Mouse (Mus musculus) kidney, embryonic 15.5 days (tissue): ENCODE measurements around the gene Heatr5a. TPM values are rescaled to one million over a fixed set of nuclear protein-coding genes. Genes with fewer than 3 reads are reported as not detected.

Experiments
- ATAC-seq: fragments of 200-750 bp; cut with Nextera tagmentation; replicated peaks from 2 replicates; pipeline ENCODE4 v1.8.0; 2017; ENCODE audit warnings: moderate TSS enrichment; ENCODE audit not compliant: low FRiP score
- H3K27ac ChIP-seq: fragments of 300-500 bp; sonication (generic); 2 replicates; pipeline ENCODE4 v1.5.1; 2015; ENCODE audit warnings: mild to moderate bottlenecking, inconsistent platforms
- H3K27me3 ChIP-seq: fragments of 300-500 bp; sonication (generic); 2 replicates; pipeline ENCODE4 v1.6.1; 2015; ENCODE audit warnings: inconsistent platforms
- H3K36me3 ChIP-seq: fragments of 300-500 bp; sonication (generic); 2 replicates; pipeline ENCODE4 v1.6.1; 2015; ENCODE audit warnings: inconsistent platforms
- H3K4me1 ChIP-seq: fragments of 300-500 bp; sonication (generic); 2 replicates; pipeline ENCODE4 v1.6.1; 2015; ENCODE audit warnings: inconsistent platforms
- H3K4me2 ChIP-seq: fragments of 300-500 bp; sonication (generic); 2 replicates; pipeline ENCODE4 v1.6.1; 2015; ENCODE audit warnings: moderate library complexity, mild to moderate bottlenecking, inconsistent platforms
- H3K4me3 ChIP-seq: fragments of 300-500 bp; sonication (generic); replicated peaks from 2 replicates; pipeline ENCODE4 v1.5.1; 2015; ENCODE audit warnings: mild to moderate bottlenecking, inconsistent platforms
- H3K9ac ChIP-seq: fragments of 300-500 bp; sonication (generic); 2 replicates; pipeline ENCODE4 v1.6.1; 2015; ENCODE audit warnings: mild to moderate bottlenecking, inconsistent platforms
- H3K9me3 ChIP-seq: fragments of 300-500 bp; sonication (generic); replicated peaks from 2 replicates; pipeline ENCODE4 v1.6.1; 2016; ENCODE audit warnings: inconsistent platforms
- WGBS: fragments of 180-500 bp; shearing (Covaris S2); methylation state at CpG from one replicate; pipeline ENCODE4 v1.1.7; 2015; ENCODE audit warnings: mixed read lengths; 5-methylcytosine and 5-hydroxymethylcytosine counted together
- polyA plus RNA-seq: library from polyadenylated mRNA; unstranded; fragments of >200 nt; fragmentation: Nextera tagmentation; extraction: Ambion mirVana; gene quantifications from 2 replicates; pipeline ENCODE4 v1.2.1, GENCODE M21; 2015

Heatr5a gene
- polyA plus RNA-seq, 1 experiment from 2014 or later, result 11.0 TPM

GRCm38 (mm10) chr12:51871446-51872144 is 99.5 kb downstream of the Heatr5a start:
- Histone ChIP-seq H3K9ac (no peak overlapping the region), H3K4me1 (no peaks in the 10 kb centered on the region), H3K4me3 (no peak overlapping the region), H3K9me3 (no peaks in the 10 kb centered on the region), H3K36me3 (0 out of 2 replicates have a peak, but pooled peaks cover 3% of the 10 kb centered on the region), H3K27ac (no peak overlapping the region), H3K4me2 (no peak overlapping the region), H3K27me3 (no peaks in the 10 kb centered on the region)
- WGBS, result 60% methylated on average over 11 of the region's 11 CpGs
- ATAC-seq, result no peak

- Histone ChIP-seq H3K4me3 (no peak overlapping the region), H3K27ac (no peak overlapping the region), H3K27me3 (no peaks in the 10 kb centered on the region), H3K9me3 (no peaks in the 10 kb centered on the region), H3K36me3 (no peaks in the 10 kb centered on the region), H3K4me1 (peaks cover 13% of the 10 kb centered on the region), H3K4me2 (no peak overlapping the region), H3K9ac (no peak overlapping the region)
- no peak for ATAC-seq
- 68% methylated on average over 3 of the region's 3 CpGs for WGBS
Observed at GRCm38 (mm10) chr12:51869511-51869910, 101.6 kb downstream of the Heatr5a start.

- Histone ChIP-seq H3K27ac (no peak overlapping the region), H3K9me3 (no peaks in the 10 kb centered on the region), H3K27me3 (no peaks in the 10 kb centered on the region), H3K4me2 (no peak overlapping the region), H3K4me3 (no peak overlapping the region), H3K4me1 (peaks cover 18% of the 10 kb centered on the region), H3K36me3 (no peaks in the 10 kb centered on the region), H3K9ac (no peak overlapping the region)
- 73% methylated on average over 8 of the region's 8 CpGs for WGBS
- ATAC-seq, result no peak
Observed at GRCm38 (mm10) chr12:51867076-51867475, 104.0 kb downstream of the Heatr5a start.

- H3K27me3 ChIP-seq, result no peaks in the 10 kb centered on the region
- H3K9me3 ChIP-seq, result no peaks in the 10 kb centered on the region
- no peak overlapping the region for H3K4me2 ChIP-seq
- no peaks in the 10 kb centered on the region for H3K36me3 ChIP-seq
- H3K4me1 ChIP-seq, result peaks cover 18% of the 10 kb centered on the region
- no peak overlapping the region for H3K4me3 ChIP-seq
- no peak for ATAC-seq
- no peak overlapping the region for H3K27ac ChIP-seq
- H3K9ac ChIP-seq, result no peak overlapping the region
- WGBS, result 61% methylated on average over 13 of the region's 13 CpGs
Observed at GRCm38 (mm10) chr12:51866226-51866910, 104.8 kb downstream of the Heatr5a start.

- no peaks in the 10 kb centered on the region for H3K9me3 ChIP-seq
- 49% methylated on average over 4 of the region's 4 CpGs for WGBS
- no peak overlapping the region for H3K27ac ChIP-seq
- no peaks in the 10 kb centered on the region for H3K36me3 ChIP-seq
- ATAC-seq, result no peak; the same call in 1 of the 2 replicates
- H3K4me1 ChIP-seq, result peaks cover 18% of the 10 kb centered on the region
- no peak overlapping the region for H3K9ac ChIP-seq
- no peak overlapping the region for H3K4me3 ChIP-seq
- H3K27me3 ChIP-seq, result no peaks in the 10 kb centered on the region
- no peak overlapping the region for H3K4me2 ChIP-seq
Observed at GRCm38 (mm10) chr12:51865790-51866179, 105.3 kb downstream of the Heatr5a start.

GRCm38 (mm10) chr12:51865061-51865789 is 105.9 kb downstream of the Heatr5a start:
- H3K27me3 ChIP-seq, result no peaks in the 10 kb centered on the region
- no peak overlapping the region for H3K4me3 ChIP-seq
- ATAC-seq, result no peak
- H3K27ac ChIP-seq, result no peak overlapping the region
- peaks cover 18% of the 10 kb centered on the region for H3K4me1 ChIP-seq
- no peak overlapping the region for H3K4me2 ChIP-seq
- H3K9ac ChIP-seq, result no peak overlapping the region
- WGBS, result 57% methylated on average over 9 of the region's 9 CpGs
- no peaks in the 10 kb centered on the region for H3K36me3 ChIP-seq
- no peaks in the 10 kb centered on the region for H3K9me3 ChIP-seq

- Histone ChIP-seq H3K9me3 (no peaks in the 10 kb centered on the region), H3K27ac (peak overlapping the region; percentile 70), H3K4me3 (no peak overlapping the region), H3K4me1 (peaks cover 18% of the 10 kb centered on the region), H3K9ac (no peak overlapping the region), H3K27me3 (no peaks in the 10 kb centered on the region), H3K36me3 (no peaks in the 10 kb centered on the region), H3K4me2 (no peak overlapping the region)
- ATAC-seq, result peak; percentile 73
- 71% methylated on average over 14 of the region's 14 CpGs for WGBS
Observed at GRCm38 (mm10) chr12:51863116-51864002, 107.8 kb downstream of the Heatr5a start.

GRCm38 (mm10) chr12:51858134-51859028 is 112.7 kb downstream of the Heatr5a start:
- Histone ChIP-seq H3K4me1 (no peaks in the 10 kb centered on the region), H3K27me3 (no peaks in the 10 kb centered on the region), H3K27ac (no peak overlapping the region), H3K9ac (no peak overlapping the region), H3K36me3 (no peaks in the 10 kb centered on the region), H3K4me3 (no peak overlapping the region), H3K4me2 (no peak overlapping the region), H3K9me3 (no peaks in the 10 kb centered on the region)
- WGBS, result 62% methylated on average over 13 of the region's 13 CpGs
- no peak for ATAC-seq

- no peak overlapping the region for H3K9ac ChIP-seq
- ATAC-seq, result no peak
- WGBS, result 84% methylated on average over 8 of the region's 8 CpGs
Observed at GRCm38 (mm10) chr12:51856768-51857295, 114.3 kb downstream of the Heatr5a start.

GRCm38 (mm10) chr12:51855872-51856271 is 115.2 kb downstream of the Heatr5a start:
- Histone ChIP-seq H3K9me3 (no peaks in the 10 kb centered on the region), H3K4me2 (no peak overlapping the region), H3K4me3 (no peak overlapping the region), H3K27ac (no peak overlapping the region), H3K9ac (no peak overlapping the region), H3K36me3 (no peaks in the 10 kb centered on the region), H3K4me1 (no peaks in the 10 kb centered on the region), H3K27me3 (no peaks in the 10 kb centered on the region)
- 90% methylated on average over 2 of the region's 2 CpGs for WGBS
- ATAC-seq, result no peak

More at GRCm38 (mm10) chr12:51856768-51857295, 114.3 kb downstream of the Heatr5a start:
- Histone ChIP-seq H3K27ac (no peak overlapping the region), H3K4me2 (no peak overlapping the region), H3K4me3 (no peak overlapping the region), H3K4me1 (no peaks in the 10 kb centered on the region), H3K36me3 (no peaks in the 10 kb centered on the region), H3K27me3 (no peaks in the 10 kb centered on the region), H3K9me3 (no peaks in the 10 kb centered on the region)
